Mouse (Mus musculus) testis, adult 2 months (tissue): ENCODE results near the gene Kcnmb1.

Experiments
- CTCF ChIP-seq: fragments of 200-500 bp; IDR thresholded peaks from 2 replicates; pipeline ENCODE4 v1.5.1; 2012; ENCODE audit warnings: low read depth, mild to moderate bottlenecking, inconsistent platforms, low read length, moderate library complexity; ENCODE audit not compliant: control insufficient read depth, insufficient read depth, insufficient replicate concordance
- POLR2A ChIP-seq: fragments of 200-500 bp; IDR thresholded peaks from 2 replicates; pipeline ENCODE4 v1.6.1; 2012; ENCODE audit warnings: low read depth, mild to moderate bottlenecking, inconsistent platforms, low read length, moderate library complexity; ENCODE audit not compliant: control insufficient read depth

- TF ChIP-seq CTCF (no peak), POLR2A (no peak)
Measured at GRCm38 (mm10) chr11:34000416-34000815, 37.6 kb downstream of the Kcnmb1 start.
